Mouse (Mus musculus) kidney, postnatal 14 days (tissue): Measurements from ENCODE around the gene Mif4gd.

Experiments used
- DNase-seq: peaks from one replicate; pipeline ENCODE4 v3.0.0; 2022; ENCODE audit warnings: mixed read lengths

Gene Mif4gd

DNA sequence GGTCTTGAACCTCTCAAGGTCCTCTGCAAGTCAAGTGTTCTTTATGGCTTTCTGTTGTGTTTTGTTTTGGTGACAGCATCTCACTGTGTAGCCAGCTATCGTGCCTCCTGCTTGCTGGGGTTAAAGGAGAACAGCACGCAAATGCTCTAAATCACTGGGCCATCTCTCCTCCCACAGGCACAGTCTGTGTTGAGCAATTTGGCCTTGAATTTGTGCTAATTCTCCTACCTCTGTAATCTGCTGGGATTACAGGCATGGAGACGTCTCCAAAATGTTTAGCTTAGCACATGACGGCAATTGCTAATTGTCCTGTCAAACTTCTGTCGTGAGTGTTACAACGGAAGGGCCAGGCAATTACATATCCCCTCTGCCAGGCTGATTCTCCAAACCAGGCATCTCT is 1.6 kb downstream of the Mif4gd start:
- no peak for DNase-seq

GRCm38 (mm10) chr11:115609576-115609975 is 3.2 kb downstream of the Mif4gd start:
- no peak for DNase-seq

DNA sequence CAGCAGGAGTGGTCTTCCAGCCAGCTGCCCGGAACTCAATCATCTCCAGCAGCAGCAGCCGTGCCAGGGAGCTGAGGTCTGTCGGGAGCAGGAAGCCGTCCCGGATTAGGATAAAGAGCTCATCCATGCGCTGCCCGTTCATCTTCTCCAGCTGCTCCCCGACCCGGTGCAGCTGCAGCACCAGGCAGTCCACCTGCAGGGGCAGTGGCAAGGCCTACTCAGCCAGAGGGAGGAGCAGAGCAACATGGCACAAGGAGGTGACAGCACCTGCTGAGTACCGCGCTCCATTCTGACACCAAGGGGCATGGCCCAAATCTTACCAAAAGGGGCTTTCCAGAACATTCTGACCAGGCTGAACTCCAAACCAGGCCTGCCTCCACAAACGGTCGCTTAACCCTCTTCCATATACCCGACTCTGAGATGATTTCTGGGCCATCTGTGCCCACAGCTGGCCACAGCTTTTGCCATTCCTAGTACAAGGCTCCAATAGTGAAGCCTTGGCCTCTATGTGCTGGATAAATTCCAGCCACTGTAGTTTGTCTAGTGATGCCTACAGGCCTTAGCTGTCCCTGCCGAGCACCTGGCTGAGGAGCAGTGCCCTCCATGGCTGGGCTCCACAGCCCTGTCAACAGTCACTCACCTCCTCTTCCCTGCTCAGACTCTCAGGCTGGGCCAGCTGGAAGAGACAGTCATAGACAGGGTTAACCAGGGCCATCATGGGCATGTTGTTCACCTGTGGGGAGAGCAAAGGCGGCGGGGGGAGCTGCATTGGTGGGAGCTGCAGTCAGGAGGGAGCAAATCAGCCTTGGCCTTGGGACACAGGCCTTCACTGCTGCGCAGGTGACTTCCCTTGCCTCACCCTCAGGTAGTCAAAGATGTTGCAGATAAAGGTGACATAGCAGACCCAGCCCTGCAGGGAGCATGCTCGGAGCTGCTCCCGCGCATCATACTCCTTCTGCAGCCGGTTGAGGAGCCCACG is 4.1 kb downstream of the Mif4gd start:
- DNase-seq: no peak

DNA sequence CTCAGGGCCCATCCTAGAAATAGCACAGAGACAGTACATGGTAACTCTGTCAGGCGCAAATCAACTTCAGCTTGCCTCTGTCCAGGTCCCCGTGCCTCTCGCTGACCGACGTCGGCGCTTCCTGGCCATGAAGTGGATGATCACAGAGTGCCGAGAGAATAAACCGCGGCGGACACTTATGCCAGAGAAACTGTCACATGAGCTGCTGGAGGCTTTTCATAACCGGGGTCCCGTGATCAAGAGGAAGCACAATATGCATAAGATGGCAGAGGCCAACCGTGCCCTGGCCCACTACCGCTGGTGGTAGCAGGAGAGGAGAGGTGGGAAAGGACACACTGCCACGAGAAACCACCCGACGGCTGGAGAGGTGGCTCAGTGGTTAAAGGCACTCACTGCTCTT is 6.0 kb downstream of the Mif4gd start:
- DNase-seq: no peak

DNA sequence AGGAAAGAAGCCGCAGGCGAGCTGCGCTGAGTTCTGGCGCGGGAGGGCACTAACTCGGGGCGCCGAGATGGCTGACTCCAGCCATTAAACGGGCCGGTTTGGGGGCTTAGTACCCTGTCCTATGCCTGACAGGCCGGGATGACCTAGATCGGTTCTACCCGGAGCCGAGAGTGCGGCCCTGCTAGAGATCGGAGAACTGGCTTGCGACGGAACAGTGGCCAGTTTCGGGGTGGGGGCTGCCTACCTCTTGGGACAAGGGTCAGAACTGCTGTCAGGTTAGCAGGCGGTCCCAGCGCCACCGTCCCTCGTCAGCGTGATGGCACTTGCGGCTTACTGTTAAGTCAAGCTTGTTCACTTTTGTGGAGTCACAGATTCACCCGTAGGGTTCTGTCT is 8.5 kb downstream of the Mif4gd start:
- DNase-seq: no peak

DNA sequence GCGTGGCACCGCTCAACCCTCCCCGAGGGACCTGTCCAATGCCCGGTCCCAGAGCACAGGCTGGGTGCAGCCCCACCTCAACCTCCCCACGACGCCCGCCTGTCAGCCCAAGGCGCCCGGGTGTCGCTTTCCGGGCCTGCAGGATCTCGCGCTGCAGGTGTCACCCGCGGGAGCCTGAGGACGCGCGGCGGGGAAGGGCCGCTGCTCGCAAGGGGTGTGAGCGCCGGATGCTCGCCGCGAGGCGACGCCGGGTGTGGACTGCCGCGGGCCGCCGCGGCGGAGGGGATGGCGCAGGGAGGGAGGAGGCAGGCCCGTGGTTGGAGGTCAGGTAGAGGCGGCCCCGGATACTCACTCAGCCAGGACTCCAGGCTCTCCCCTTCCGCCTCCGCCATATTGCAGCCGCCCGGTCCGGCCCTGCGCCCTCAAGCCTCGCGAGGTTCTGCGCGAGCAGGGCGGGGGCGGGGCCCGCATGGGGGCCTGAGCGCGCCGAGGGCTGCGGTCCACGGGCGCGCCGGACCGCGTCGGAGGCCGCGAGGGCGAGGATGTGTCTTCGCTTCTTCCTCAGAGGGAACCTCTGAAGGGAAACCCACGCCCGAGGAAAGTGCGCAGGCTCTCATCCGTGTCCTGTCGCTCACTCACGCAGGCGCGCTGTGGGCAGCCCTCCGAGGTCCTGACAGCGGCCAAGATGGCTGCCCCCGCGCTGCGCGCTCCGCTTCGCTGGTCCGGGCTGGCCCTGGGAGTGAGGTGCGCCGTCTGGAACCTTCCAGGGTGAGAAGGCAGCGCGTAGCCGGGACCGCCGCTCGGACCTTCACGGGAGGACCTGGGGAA is 9.1 kb downstream of the Mif4gd start, which contains the start of the genes Mrps7 and Gga3:
Gene Mrps7 (plus strand): TSS at position 450 of the 828 bp plus-strand sequence.
Gene Gga3 (minus strand): TSS at position 576 of the 828 bp plus-strand sequence.
- peak; percentile 95 for DNase-seq

DNA sequence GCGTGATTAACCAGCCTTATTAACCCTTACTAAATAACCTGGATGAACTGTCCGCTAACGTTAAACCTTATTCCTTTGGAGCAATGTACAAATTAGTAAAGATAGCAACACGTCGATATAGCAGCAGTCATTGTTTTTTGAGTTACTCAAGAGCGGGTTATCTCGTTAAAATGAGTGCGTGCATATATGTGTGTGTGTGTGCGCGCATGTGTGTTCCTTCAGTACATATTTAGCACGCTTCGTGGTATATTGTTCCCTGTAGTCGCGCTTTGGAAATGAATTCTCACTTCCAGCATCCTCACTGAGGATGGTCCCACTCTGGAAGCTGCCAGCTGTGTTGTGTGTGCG is 9.7 kb downstream of the Mif4gd start:
- DNase-seq: no peak

- DNase-seq: no peak
Measured at GRCm38 (mm10) chr11:115601174-115601573, 11.6 kb downstream of the Mif4gd start.

GRCm38 (mm10) chr11:115600743-115601142 is 12.0 kb downstream of the Mif4gd start:
- no peak for DNase-seq

DNA sequence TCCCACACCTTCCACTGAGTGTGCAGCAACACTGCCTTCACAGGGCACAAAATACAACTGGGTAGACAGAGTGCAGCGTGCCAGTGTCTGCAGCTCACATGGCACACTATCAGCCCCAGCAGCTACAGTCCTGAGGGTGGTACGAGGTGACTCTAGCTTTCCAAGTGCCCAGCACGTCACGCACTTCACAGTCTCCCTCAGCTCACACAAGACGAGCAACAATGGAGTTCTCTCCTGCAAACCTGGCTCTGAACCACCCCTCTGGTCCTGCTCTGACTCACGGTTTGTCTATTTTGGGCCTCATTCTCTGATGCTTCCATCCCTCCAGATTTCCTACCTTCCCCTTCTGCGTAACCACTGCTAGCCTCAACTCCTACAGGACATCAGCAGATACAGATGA is 13.0 kb downstream of the Mif4gd start:
- no peak for DNase-seq

- DNase-seq: no peak
Measured at GRCm38 (mm10) chr11:115598309-115598708, 14.5 kb downstream of the Mif4gd start.

- no peak for DNase-seq
Measured at GRCm38 (mm10) chr11:115595209-115595608, 17.6 kb downstream of the Mif4gd start.

DNA sequence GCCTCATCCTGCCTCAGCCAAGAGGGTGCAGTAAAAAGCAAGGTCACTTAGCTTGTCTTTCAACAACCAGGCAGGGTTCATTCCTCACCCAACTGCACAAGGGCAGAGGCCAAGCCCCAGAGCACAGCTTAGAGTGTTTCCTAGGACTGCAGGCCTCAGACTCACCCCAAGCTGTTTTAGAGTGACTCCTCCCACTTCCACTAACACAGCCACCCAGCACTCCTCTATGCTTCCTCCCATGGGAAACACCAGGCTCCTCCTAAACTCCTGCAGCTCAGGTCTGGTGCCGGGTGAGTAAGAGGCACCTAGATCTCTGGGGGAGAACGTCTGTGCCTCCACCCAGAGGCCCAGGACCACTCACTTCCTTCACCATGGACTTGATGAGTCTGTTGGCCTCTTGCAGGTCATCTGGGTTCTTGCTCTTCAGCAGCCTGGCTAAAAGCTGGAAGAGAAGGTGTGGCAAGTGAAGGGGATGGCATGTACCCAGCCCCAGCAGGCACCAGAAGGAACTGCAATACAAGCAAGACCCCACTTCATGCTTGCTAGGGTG is 22.2 kb downstream of the Mif4gd start:
- DNase-seq: no peak

GRCm38 (mm10) chr11:115587984-115588383 is 24.8 kb downstream of the Mif4gd start:
- DNase-seq: no peak

DNA sequence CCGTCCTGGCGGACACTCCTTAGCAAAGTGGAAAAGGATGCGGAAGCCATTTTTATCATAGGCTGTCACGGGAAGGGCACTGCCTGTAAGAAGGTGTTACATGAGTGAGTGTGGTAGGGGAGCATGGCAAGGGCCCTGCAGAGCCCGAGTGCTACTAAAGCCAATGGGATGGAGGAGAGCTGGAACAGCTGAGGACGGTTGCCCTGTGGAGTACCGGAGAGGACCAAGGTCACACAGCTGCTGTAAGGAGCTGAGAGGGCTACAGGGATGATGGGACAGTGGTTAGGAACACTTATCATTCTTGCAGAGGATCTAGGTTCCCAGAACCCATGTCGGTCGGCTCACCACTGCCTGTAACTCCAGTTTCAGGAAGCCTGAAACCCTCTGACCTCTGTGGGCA is 26.4 kb downstream of the Mif4gd start:
- no peak for DNase-seq

DNA sequence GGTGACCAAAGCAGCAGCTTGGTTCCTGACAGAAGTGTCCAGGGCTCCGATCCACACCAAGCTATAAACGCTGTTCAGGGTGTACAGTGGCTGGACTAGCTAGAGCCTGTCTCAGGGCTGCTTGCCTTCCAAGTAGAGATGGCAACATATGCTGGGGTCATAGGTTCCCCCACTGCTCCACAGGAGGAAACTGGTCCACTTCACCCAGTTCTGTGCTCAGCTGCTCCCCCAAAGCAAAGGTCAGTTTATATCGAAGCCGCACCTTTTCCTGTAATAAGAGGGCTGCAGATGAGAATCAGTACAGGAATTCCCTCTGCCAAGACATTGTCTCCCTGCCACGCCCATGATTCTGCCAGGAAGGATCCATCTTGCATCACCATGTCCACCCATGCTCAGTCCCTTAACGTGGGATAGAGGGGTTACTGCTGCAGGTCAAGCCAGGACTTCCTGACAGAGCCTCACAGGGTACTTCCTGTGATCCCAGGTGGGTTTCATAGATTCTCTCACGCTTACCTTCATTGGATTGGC is 27.1 kb downstream of the Mif4gd start:
- no peak for DNase-seq

DNA sequence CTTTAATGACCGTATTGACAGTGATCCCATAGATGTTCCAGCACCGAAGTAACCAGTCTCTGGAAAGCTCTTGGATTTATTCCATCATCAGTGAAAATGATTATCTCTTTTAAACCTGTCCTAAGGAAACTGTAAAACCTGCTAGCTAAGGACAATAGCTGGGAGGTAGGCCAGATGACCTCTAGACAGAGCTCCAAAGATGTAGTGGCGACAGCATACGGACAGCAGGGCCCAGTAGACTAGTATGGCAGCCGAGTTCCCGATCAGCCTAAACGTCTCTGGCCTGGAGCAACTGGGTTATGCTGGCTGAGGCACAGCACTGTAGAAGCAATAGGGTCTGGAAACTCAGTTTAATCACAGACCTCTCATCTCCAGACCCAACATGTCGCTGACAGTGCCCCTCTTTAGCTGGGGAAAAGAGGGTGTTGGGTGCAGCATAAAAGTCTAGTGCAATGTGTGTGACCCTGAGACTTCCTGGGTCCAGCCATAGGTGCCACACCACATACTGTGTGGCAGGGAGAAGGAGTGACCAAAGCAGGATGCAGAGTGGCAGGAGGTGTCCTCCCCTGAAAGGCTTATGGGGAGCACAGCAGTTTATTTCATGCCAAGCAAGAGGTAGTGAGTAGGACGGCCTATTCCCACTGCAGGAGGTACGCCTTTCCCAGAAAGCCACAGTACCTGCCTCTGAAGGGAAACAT is 28.2 kb downstream of the Mif4gd start:
- DNase-seq: no peak

DNA sequence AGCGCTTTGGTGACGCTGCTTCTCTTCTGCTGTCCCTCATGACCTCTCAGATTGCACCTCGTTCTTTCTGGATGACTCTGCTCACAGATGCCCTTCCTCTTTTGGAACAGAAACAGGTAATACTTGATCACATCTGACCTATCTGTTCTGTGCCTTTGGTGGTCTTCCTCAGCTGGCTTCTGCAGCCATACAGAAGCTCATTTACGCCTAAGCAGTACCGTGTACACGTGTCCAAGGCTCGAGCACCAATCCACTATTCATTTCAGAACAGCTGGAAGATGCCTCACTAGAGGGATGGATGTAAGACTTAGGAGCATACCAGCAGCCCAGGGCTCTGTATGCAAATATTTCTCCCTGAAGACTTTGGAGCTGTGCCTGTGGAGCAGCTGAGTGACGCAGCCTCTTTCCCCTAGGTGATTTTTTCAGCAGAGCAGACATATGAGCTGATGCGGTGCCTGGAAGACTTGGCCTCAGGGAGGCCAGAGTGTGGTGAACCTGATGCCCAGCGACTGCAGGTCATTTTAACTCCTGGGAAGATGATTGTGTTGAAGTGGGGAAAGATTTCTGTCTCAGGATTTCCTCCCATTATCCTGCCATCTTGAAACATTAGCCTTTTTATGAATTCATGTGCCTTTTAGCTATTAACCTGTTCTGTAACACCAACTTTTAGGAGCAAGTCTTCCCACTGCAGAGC is 29.7 kb downstream of the Mif4gd start:
- no peak for DNase-seq

- DNase-seq: no peak
Measured at GRCm38 (mm10) chr11:115579080-115579479, 33.7 kb downstream of the Mif4gd start.

DNA sequence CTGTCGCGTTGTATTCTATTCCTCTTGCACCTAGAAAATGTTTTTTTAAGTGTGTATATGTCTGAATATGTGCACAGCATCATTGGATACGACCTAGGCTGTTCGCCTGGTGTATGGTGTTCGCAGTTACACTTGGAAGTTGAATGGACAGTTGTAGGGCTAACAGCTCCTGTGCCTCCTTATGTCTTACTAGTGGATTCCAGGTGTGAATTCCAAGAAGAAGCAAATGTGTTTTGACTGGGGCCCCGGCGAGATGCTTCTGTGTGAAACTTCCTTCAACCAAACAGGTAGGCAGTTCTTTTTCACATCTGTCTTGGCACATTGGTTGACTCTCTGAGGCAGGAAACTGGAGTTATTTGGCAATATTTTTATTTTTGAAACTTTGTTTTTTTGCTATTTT is 47.8 kb downstream of the Mif4gd start:
- DNase-seq: no peak

GRCm38 (mm10) chr11:115564064-115564809 is 48.5 kb downstream of the Mif4gd start, which contains the start of gene Nup85:
Gene Nup85 (plus strand): TSS chr11:115564434.
- DNase-seq: peak; percentile 97
